Mouse (Mus musculus): ENCODE results near the gene Myo1g. TPM values are rescaled to one million over a fixed set of nuclear protein-coding genes. Genes with fewer than 3 reads are reported as not detected.

Gene Myo1g
- total RNA-seq, 2 experiments from 2014 or later, result 0.59 to 0.91 TPM

DNA sequence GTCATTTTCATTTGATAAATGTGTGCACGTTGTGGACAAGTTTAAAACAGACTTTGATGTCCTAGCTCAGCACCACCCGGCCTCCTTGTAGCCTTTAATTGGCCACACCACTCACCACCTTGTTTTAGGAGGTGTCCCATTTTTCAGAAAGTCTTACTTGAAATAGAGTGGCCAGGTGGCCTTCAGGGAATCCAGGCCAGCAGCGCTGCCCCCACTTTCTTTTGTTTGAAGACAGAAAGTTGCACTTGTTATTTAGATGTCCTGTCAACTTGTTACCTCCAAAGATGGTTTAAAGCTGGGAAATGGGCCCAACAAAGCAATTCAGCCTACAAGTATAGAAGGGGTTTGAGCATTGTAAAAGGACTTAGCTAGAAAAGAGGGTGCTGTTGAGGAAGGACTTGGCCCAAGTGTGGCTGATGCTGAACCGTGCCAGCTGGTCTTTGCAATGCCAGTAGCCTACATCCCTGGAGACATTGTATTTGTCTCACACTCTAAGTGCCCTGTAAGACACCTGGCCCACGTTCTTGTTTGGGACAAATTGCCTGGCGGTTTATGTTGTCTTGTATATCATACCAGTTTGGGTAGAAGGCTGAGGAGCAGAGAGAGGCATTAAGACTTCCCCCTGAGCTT lies 27.0 kb upstream of the Myo1g start:
- peak overlapping the region; percentile 94 for H3K27ac ChIP-seq
- TF ChIP-seq CTCF (conservative IDR thresholded peaks at IDR 0.05), result no peak
- DNase-seq (ENCODE audit: low spot score in 2 of 2), result no peak
- peak overlapping the region; percentile 88 for H3K4me3 ChIP-seq

DNA sequence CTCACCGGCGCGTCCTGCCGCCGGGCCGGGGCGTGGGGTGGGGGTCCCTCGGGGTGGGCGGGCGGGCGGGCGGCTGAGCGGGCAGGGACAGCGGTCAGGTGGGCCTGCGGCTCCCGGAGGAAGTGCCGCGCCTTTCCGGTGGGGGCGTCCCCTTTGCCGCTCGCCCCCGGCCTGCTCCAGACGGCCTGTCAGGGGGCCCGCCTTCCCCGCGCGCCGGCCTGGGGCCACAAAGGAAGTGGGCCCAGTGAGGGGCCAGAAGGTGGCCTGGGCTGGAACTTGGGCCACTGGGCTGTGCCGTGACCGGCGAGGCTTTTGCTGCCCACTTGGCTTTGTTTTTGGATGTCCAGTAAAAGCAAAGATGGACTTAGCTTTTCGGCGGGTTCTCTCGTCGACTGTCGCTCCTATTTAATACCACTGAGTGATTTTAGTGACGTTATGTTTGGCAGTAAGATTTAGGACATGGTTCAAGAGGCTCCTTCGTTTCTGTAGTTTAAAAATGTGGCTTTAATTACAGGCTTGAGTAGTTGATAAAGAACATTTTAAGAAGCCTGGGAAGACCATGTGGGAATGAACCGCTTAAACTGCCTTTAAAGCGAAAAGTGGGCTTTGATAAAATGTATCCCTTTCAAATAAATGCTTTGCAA lies 26.4 kb upstream of the Myo1g start:
- peak; percentile 24; the same call in 1 of the 2 replicates for TF ChIP-seq CTCF (conservative IDR thresholded peaks at IDR 0.05)
- peak; percentile 17 to 18 for DNase-seq (ENCODE audit: low spot score in 2 of 2)
- peak overlapping the region; percentile 94 for H3K27ac ChIP-seq
- H3K4me3 ChIP-seq, result peak overlapping the region; percentile 88

DNA sequence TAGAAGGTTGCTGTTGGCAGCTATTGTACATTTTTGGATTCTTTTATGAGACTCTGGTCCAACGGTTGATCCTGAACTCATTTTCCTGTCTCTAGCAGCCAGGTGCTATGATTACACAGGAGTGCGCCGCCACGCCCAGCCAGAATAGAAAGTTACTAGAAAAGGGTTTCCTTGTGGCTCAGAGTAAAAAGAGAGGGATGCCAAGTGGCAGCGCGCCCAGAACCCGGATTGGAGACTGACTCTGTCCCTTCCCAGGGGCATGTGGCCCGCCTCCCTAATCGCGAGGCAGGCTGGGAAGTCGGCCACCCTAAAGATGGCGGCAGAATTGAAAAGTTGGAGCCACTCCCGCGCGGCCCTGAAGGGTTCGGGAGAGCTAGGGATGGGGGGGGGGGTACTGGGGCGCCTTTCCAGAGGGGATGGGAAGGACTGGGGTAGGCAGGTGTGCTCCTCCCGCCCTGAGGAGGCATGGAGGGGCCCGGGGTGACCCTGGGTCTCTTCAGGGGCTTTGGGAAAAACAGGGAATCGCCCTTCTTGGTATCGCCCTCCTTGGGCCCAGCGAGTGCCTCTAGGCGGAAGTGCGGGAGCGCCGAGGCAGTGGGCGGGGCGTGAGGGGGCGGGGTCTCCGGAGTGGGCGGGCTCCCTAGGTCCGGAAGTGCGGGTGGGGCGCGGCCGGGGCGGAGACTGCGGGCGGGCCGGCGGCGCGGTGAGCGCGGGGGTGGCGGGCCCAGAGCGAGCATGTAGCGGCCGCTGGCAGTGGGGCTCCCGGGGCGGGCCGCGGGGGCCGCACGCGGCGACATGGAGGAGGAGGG lies 25.6 kb upstream of the Myo1g start, which contains the start of gene Ccm2:
TSS of gene Ccm2 (plus strand) at position 683 of the 809 bp plus-strand sequence.
- peak; percentile 92 to 95 for DNase-seq (ENCODE audit: low spot score in 2 of 2)
- no peak for TF ChIP-seq CTCF (conservative IDR thresholded peaks at IDR 0.05)
- peak within 1 kb of the TSS; percentile 94 for H3K27ac ChIP-seq
- peak within 1 kb of the TSS; percentile 88 for H3K4me3 ChIP-seq

DNA sequence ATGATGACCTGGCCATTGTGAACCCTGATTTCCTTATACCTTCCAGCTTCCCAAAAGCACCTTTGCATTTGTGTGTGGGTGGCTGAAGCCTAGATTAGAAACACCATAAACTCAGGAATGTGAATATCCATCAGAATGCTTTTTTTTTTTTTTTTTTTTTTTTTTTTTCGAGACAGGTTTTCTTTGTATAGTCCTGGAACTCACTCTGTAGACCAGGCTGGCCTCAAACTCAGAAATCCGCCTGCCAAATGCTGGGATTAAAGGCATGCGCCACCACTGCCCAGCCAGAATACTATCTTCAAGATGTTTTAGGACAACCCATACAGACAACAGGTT lies 25.1 kb upstream of the Myo1g start:
- Histone ChIP-seq H3K27ac (peak overlapping the region; percentile 94), H3K4me3 (peak overlapping the region; percentile 88)
- TF ChIP-seq CTCF (conservative IDR thresholded peaks at IDR 0.05), result no peak
- no peak for DNase-seq (ENCODE audit: low spot score in 2 of 2)

DNA sequence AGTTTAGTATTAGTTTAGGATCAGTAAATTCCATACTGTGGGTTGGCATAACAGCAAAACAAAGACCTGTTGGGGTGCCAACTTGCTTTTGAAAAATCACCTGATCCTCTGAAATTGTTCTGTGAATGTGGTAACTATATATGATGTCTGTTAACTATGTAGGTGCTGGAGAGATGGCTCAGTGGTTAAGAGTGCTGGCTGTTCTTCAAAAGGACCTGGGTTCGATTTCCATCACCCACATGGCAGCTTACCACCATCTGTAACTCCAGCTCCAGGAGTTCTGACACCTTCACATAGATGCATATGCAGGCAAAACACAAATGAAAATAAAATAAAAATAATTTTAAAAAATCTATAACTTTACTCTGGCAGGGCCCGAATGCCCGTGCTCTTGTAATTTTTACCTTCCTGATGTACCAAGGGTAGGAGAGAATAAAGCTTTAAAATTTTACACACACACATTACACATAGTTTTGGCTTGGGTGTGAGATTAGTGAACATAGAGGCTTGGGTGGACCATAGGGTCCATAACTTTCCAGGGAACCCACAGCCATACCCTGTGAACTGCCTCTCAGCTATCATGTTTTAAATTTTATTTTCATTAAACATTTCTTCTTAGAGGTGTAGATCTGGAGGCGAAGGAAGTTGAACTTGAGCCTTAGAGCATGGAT lies 24.6 kb upstream of the Myo1g start:
- DNase-seq (ENCODE audit: low spot score in 2 of 2), result no peak
- TF ChIP-seq CTCF (conservative IDR thresholded peaks at IDR 0.05), result no peak
- Histone ChIP-seq H3K4me3 (no peak overlapping the region), H3K27ac (peak overlapping the region; percentile 94; the same call in 1 of the 2 replicates)

DNA sequence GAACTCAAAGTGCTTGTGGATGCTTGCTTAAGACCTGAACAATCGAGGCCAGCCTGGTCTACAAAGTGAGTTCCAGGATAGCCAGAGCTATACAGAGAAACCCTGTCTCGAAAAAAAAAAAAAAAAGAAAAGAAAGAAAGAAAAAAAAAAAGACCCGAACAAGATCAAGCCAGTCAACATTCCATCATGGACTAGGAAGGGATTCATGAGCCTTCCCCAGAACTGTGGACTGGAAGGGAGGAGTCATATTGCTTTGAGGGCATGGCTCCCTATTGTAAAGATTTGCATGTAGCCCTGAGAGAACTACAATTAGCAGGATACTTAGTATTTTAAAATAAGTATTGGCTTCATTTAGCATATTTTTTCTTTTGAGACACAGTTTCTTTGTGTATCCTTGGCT lies 23.9 kb upstream of the Myo1g start:
- Histone ChIP-seq H3K27ac (no peak overlapping the region), H3K4me3 (no peak overlapping the region)
- no peak for DNase-seq (ENCODE audit: low spot score in 2 of 2)
- TF ChIP-seq CTCF (conservative IDR thresholded peaks at IDR 0.05), result no peak

DNA sequence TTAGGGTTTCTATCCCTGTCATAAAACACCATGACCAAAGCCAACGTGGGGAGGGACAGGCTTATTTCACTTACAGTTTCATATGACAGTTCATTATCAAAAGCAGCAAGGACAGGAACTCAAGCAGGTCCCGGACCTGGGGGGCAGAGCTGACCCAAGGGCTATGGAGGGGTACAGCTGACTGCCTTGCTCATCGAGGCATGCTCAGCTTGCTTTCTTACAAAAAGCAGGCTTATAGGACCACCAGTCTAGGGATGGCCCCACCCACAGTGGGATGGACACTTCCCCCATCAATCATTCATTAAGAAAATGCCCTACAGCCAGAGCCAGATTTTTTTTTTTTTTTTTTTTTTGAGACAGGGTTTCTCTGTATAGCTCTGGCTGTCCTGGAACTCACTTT lies 10.0 kb upstream of the Myo1g start:
- Histone ChIP-seq H3K27ac (no peak overlapping the region), H3K4me3 (no peak overlapping the region)
- DNase-seq (ENCODE audit: low spot score in 2 of 2), result no peak
- no peak for TF ChIP-seq CTCF (conservative IDR thresholded peaks at IDR 0.05)

DNA sequence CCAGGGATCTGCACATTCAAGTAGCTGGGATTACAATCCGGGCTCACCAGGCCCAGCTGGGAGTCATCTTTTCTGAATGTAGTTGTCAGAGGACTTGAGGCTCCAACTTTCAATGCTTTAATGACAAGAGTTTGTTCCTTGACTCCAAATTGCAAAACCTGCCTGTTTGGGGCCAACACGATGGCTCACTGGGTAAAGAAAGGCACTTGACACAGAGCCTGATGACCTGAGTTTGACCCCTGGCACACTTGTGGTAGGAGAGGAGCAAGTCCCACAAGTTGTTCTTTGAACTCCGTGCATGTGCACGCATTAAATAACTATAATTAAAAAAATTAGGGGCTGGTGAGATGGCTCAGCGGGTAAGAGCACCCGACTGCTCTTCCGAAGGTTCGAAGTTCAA lies 9.2 kb upstream of the Myo1g start:
- H3K27ac ChIP-seq, result no peak overlapping the region
- TF ChIP-seq CTCF (conservative IDR thresholded peaks at IDR 0.05), result no peak
- no peak overlapping the region for H3K4me3 ChIP-seq
- no peak for DNase-seq (ENCODE audit: low spot score in 2 of 2)

DNA sequence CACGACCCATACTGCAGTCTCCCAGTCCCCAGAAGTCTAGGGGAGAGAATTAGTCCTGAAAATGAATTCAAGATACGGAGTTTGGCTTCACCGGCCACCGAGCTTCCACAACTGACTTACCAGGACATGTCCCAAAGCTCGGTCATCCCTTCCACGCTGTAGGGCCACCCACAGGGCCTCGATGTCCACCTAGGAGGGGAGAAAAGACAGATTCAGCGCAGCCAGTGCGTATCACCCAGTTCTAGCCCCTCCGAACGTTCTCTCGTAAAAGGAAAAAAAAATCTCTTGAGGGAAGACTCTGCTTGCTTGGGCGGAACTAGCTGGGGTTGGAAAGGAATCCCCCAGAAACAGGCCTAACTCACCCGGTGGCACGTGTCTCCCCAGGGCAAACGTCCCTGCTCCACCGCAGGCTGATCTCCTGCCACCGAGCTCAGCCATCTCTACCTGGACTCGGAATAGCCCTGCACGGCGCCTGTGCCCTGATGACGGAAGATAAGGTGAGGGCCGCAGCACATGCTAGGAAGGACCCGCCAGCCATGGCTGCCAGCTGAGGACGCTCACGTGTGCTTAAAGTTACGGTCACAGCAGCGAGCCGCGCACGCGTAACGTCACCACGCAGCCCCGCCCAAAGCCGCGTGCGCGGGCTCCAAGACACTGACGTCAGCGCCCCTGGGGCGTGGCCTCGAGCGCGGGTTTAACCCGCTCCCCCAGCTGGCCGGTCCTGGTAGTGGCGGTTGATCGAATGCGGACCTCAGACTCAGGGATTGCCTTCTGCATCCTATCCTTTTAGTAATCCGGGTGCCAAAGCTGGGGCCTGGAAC lies 7.6 kb upstream of the Myo1g start:
- peak; percentile 97 to 99 for DNase-seq (ENCODE audit: low spot score in 2 of 2)
- TF ChIP-seq CTCF (conservative IDR thresholded peaks at IDR 0.05), result peak; percentile 92
- Histone ChIP-seq H3K4me3 (peak overlapping the region; percentile 64), H3K27ac (peak overlapping the region; percentile 88)

DNA sequence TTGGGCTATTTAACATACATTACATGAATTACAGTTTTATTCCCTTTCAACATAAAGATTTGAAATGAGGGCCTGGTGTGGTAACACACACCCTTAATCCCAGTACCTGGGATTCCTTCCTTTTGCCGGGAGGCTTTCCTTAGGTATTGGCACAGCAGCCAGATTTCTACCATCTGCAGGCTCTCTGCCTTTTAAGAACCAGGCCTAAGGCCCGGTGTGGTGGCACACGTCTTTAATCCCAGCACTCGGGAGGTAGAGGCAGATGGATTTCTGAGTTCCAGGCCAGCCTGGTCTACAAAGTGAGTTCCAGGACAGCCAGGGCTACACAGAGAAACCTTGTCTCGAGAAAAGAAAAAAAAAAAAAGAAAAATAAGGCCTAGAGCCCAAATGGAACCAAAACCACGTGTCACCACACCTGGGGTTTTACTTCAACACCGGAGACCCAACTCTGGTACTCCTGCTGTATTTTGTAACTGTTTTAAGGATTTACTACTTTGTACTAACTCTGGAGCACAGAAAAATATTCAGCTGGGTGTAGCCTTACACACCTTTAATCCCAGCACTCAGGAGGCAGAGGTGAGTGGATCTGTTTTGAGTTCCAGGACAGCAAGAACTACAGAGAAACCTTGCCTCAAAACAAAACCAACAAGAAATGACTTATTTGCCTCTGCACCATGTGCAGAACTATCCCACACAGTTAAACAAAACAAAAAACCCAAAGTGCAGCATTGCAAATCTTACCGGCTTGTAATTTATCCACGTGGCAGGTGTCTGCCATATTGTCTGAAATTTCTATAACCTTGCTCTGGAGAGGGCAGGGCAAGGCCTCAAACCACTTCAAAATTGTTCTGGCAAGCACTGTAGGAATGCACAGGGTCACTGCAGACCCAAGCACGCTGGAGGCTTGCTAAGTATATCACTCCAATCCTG lies 6.8 kb upstream of the Myo1g start:
- DNase-seq (ENCODE audit: low spot score in 2 of 2), result no peak
- peak overlapping the region; percentile 64 for H3K4me3 ChIP-seq
- peak overlapping the region; percentile 88 for H3K27ac ChIP-seq
- TF ChIP-seq CTCF (conservative IDR thresholded peaks at IDR 0.05), result no peak

Data from layer of hippocampus, adult 2 months (tissue).